Mouse (Mus musculus) embryonic facial prominence, embryonic 12.5 days (tissue): ENCODE results near the gene Aff2. TPM values are rescaled to one million over a fixed set of nuclear protein-coding genes. Genes with fewer than 3 reads are reported as not detected.

Experiments used
- ATAC-seq: fragments of 200-750 bp; cut with Nextera tagmentation; 2 replicates; pipeline ENCODE4 v1.8.0; 2017; ENCODE audit not compliant: insufficient number of reproducible peaks, insufficient read depth, low FRiP score, low TSS enrichment
- H3K27ac ChIP-seq: fragments of 300-500 bp; sonication (generic); 2 replicates; pipeline ENCODE4 v1.5.1; 2016; ENCODE audit warnings: mild to moderate bottlenecking
- H3K27me3 ChIP-seq: fragments of 300-500 bp; sonication (generic); 2 replicates; pipeline ENCODE4 v1.6.1; 2016; ENCODE audit warnings: mild to moderate bottlenecking, moderate library complexity
- H3K36me3 ChIP-seq: fragments of 300-500 bp; sonication (generic); 2 replicates; pipeline ENCODE4 v1.6.1; 2016; ENCODE audit warnings: mild to moderate bottlenecking
- H3K4me1 ChIP-seq: fragments of 300-500 bp; sonication (generic); 2 replicates; pipeline ENCODE4 v1.6.1; 2016
- H3K4me2 ChIP-seq: fragments of 300-500 bp; sonication (generic); replicated peaks from 2 replicates; pipeline ENCODE4 v1.6.1; 2016; ENCODE audit warnings: mild to moderate bottlenecking, moderate library complexity
- H3K4me3 ChIP-seq: fragments of 300-500 bp; sonication (generic); 2 replicates; pipeline ENCODE4 v1.5.1; 2016; ENCODE audit warnings: mild to moderate bottlenecking
- H3K9ac ChIP-seq: fragments of 300-500 bp; sonication (generic); 2 replicates; pipeline ENCODE4 v1.6.1; 2016; ENCODE audit warnings: mild to moderate bottlenecking, moderate library complexity
- H3K9me3 ChIP-seq: fragments of 300-500 bp; sonication (generic); 2 replicates; pipeline ENCODE4 v1.6.1; 2016; ENCODE audit warnings: mild to moderate bottlenecking, moderate library complexity
- WGBS: fragments of 180-500 bp; shearing (Covaris S2); methylation state at CpG from one replicate; pipeline ENCODE4 v1.1.7; 2016; 5-methylcytosine and 5-hydroxymethylcytosine counted together
- polyA plus RNA-seq: library from polyadenylated mRNA; unstranded; fragments of >200 nt; fragmentation: Nextera tagmentation; extraction: Ambion mirVana; gene quantifications from 2 replicates; pipeline ENCODE4 v1.2.1, GENCODE M21; 2016

The Aff2 gene
- polyA plus RNA-seq, 1 experiment from 2014 or later, result 12.5 TPM

DNA sequence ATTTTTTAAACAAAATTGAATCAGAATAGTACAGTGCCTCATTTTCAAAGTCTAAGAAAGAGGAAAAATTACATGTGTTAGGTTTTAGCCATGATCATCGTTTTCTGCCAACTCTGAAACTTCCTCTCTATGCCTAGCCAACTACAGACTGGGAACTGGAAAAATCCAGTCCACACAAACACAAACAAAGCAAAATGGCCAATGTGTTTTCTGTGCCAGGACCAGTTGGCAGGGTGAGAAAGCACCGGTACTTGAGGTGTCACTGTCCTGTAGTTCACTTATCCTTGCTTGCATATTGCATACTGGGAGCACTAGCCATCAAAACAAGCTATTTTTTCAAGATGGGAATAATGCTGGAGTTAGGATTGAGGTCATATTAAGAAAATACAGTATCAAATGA, 100.8 kb downstream of the Aff2 start:
- 82% methylated on average over 2 of the region's 2 CpGs for WGBS
- no peaks in the 10 kb centered on the region for H3K27me3 ChIP-seq
- H3K36me3 ChIP-seq, result no peaks in the 10 kb centered on the region
- H3K27ac ChIP-seq, result no peak overlapping the region
- no peaks in the 10 kb centered on the region for H3K9me3 ChIP-seq
- H3K9ac ChIP-seq, result no peak overlapping the region
- no peak for ATAC-seq
- H3K4me1 ChIP-seq, result no peaks in the 10 kb centered on the region
- H3K4me2 ChIP-seq, result no peak overlapping the region
- H3K4me3 ChIP-seq, result no peak overlapping the region

DNA sequence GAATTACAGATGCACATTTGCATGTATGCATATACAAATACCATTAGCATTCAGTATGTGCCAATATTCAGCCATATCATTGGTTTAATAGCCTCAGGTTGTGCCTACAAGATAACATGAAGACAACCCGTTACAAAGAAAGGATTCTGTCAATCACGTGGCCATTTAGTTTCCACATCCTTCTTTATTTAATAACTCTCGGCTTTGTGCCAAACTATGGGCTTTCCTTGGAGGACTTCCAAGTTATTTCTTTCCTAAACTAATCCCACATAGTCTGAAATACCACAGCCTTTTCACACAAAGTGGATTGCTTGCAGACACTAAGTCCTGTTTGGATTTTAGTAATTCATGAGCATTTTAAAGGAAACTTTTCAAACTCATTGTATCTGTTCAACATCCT, 142.0 kb downstream of the Aff2 start:
- H3K9me3 ChIP-seq, result no peaks in the 10 kb centered on the region
- no peak overlapping the region for H3K27ac ChIP-seq
- H3K36me3 ChIP-seq, result no peaks in the 10 kb centered on the region
- ATAC-seq, result no peak
- H3K4me3 ChIP-seq, result no peak overlapping the region
- H3K4me2 ChIP-seq, result no peak overlapping the region
- no peak overlapping the region for H3K9ac ChIP-seq
- no peaks in the 10 kb centered on the region for H3K4me1 ChIP-seq
- no peaks in the 10 kb centered on the region for H3K27me3 ChIP-seq
- WGBS, result 53% methylated on average over 3 of the region's 3 CpGs

DNA sequence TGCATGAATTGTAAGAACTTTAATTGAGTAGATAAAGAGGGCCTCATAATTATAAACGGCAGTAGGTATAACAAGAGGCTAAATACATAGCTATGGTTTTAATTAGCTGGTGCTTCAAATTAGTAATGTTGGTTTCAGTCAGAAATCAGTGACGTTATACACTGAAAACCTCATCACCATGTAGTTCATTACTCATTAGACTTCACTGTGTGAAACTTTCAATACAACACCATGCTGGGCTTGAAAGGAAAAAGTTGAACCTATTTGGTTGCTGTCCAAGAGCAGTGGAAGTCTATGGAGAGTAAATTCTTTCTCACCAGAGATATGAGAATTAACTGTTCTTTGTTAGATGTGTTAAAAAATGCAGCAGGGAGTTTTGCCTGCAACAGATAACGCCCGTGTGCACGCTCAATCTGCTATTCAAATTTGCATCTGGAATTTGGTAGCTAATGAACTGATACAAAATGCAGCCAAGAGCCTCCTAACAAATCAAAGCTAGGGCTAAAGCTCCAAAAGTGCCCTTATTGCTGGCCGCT, 158.0 kb downstream of the Aff2 start:
- Histone ChIP-seq H3K4me3 (no peak overlapping the region), H3K9ac (no peak overlapping the region), H3K4me2 (no peak overlapping the region), H3K36me3 (no peaks in the 10 kb centered on the region), H3K9me3 (no peaks in the 10 kb centered on the region), H3K27ac (no peak overlapping the region), H3K27me3 (no peaks in the 10 kb centered on the region), H3K4me1 (no peaks in the 10 kb centered on the region)
- ATAC-seq, result no peak
- 59% methylated on average over 6 of the region's 6 CpGs for WGBS

DNA sequence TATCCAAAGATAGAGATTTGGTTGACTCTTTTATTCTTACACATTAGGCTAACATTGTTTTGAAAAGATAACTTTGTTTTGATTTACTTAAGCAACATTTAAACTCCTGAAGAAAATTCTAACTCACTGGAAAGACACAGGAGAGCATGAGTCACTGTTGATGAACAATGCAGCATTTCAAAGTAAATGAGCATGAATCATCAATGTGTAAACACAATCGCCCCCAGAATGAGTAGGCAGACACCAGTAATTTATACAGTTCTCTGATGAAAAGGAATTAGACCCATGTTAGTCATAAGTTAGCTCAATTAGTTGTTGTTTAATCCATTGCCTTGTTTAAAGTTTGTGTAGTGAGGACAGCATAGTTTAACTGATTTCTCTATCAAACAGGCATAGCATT, 180.7 kb downstream of the Aff2 start:
- 73% methylated on average over 1 of the region's 1 CpGs for WGBS
- no peak overlapping the region for H3K9ac ChIP-seq
- no peak overlapping the region for H3K4me3 ChIP-seq
- no peaks in the 10 kb centered on the region for H3K27me3 ChIP-seq
- H3K9me3 ChIP-seq, result no peaks in the 10 kb centered on the region
- no peak for ATAC-seq
- no peak overlapping the region for H3K4me2 ChIP-seq
- no peaks in the 10 kb centered on the region for H3K4me1 ChIP-seq
- H3K27ac ChIP-seq, result no peak overlapping the region
- H3K36me3 ChIP-seq, result no peaks in the 10 kb centered on the region

DNA sequence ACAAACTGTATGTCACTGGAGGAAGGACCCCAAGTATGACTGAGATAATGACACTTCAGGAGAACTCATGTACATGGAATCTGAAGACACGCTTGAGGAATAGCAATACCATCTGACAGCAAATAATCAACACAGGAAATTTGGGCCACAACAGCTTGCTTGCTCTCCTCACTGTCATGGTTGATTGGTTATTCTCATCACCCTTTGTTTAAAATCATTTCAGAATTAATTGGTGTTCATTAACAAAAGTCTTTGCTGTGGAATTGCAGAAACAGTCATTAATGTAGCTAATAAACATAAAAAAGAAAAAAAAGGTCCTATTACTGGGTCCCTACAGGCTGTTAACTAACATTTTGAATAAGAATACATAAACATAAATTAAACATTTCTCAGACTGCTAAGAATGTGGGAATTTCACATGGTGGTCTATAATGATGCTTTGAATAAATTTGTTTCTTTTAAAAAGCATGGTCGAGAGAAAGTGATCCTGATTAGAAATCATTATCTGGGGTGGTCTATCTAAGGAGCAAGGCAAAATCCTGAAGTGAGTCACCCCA, 219.9 kb downstream of the Aff2 start:
- no peaks in the 10 kb centered on the region for H3K36me3 ChIP-seq
- H3K4me3 ChIP-seq, result no peak overlapping the region
- H3K27ac ChIP-seq, result no peak overlapping the region
- H3K4me1 ChIP-seq, result no peaks in the 10 kb centered on the region
- no peak overlapping the region for H3K9ac ChIP-seq
- ATAC-seq, result no peak
- no peaks in the 10 kb centered on the region for H3K9me3 ChIP-seq
- no peak overlapping the region for H3K4me2 ChIP-seq
- H3K27me3 ChIP-seq, result no peaks in the 10 kb centered on the region
- WGBS, result 88% methylated on average over 2 of the region's 2 CpGs

DNA sequence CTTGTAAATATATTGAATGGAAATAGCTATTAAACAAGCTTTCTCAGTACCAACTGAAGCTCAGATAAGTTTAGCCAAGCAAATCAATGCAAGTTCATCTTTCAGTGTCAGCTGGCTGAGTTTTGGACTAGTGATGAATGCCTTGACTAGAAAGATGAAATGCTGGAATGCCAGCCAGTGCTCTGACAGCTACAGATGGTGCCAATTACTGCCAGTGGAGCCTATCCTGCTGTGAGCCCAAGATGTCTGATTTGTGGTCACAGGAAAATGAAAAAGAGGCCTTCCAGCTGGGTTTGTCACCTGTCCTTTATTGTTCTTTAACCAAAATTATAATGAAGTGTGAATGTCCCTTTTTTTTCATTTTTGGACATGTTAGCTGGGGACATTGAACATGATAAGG, 248.7 kb downstream of the Aff2 start:
- no peak overlapping the region for H3K4me3 ChIP-seq
- H3K4me2 ChIP-seq, result no peak overlapping the region
- H3K27ac ChIP-seq, result no peak overlapping the region
- H3K27me3 ChIP-seq, result no peaks in the 10 kb centered on the region
- no peaks in the 10 kb centered on the region for H3K36me3 ChIP-seq
- no peaks in the 10 kb centered on the region for H3K9me3 ChIP-seq
- no peaks in the 10 kb centered on the region for H3K4me1 ChIP-seq
- ATAC-seq, result no peak
- no peak overlapping the region for H3K9ac ChIP-seq

DNA sequence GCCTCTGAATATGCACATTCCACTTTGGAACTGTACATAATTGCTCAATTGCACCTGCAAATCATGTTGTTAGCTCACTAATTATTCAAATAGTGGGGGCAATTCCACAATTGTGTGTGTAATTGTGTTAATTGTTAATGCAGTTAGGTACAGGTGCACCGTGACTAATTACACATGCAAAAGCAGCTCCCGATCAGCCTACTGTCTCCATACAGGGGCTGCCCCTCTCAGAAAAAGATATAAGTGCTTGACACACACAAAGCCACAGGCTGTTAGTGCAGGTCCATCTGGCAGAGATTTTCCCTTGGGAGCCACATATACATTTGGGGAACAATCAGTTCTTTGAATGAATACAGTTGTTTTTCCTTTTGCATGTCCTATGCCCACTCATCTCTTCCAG, 302.9 kb downstream of the Aff2 start:
- Histone ChIP-seq H3K27ac (no peak overlapping the region), H3K9ac (no peak overlapping the region), H3K4me3 (no peak overlapping the region), H3K4me2 (no peak overlapping the region), H3K9me3 (no peaks in the 10 kb centered on the region), H3K27me3 (no peaks in the 10 kb centered on the region), H3K4me1 (no peaks in the 10 kb centered on the region), H3K36me3 (no peaks in the 10 kb centered on the region)
- ATAC-seq, result no peak
- WGBS, result 76% methylated on average over 2 of the region's 2 CpGs

DNA sequence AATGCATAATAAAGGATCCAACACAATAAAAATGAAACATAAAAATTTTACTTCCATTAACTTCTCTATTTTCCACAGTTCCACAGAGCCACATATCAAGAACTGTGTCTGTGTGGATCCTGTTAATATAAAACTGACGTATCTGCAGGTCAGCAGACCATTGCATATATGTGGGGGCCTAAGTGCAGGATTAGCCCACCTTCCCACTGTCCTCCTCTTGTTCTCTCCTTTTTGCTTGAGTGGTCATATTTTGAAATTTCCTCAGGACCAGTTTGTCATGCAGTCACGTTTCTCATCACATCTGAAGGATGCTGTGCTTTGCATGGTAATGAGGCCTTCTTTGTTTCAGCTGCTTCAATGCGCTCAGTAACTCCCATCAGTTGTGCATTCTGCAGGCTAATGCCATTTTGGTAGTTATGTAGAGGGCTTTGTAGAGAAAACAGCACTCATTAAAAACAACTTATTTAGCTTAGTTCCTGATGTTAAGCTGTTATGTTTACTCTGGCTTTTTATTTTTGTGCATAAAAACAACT, 306.1 kb downstream of the Aff2 start:
- no peaks in the 10 kb centered on the region for H3K27me3 ChIP-seq
- no peaks in the 10 kb centered on the region for H3K36me3 ChIP-seq
- H3K9me3 ChIP-seq, result no peaks in the 10 kb centered on the region
- ATAC-seq, result no peak
- H3K4me3 ChIP-seq, result no peak overlapping the region
- no peaks in the 10 kb centered on the region for H3K4me1 ChIP-seq
- no peak overlapping the region for H3K4me2 ChIP-seq
- WGBS, result 65% methylated on average over 3 of the region's 3 CpGs
- no peak overlapping the region for H3K9ac ChIP-seq
- H3K27ac ChIP-seq, result no peak overlapping the region

DNA sequence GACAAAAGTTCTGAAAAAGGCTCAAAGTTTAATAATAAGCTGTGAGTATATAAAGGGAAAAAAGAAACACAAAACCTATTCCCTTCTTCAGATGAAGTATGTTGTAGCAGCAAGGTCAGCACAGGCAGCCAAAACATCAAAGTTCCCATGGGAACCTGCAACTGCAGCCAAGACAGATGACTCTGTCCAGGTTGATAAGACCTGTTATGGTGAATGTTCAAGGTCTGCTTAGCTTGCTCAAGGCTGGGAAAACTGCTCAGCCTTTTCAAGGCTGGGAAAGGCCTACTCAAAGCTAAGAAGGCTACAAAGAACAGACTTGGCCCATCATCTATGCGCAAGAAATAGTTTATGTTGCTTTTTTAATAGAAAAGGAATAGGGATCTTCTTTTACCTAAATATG, 315.6 kb downstream of the Aff2 start:
- H3K27ac ChIP-seq, result no peak overlapping the region
- H3K4me3 ChIP-seq, result no peak overlapping the region
- H3K36me3 ChIP-seq, result no peaks in the 10 kb centered on the region
- no peak for ATAC-seq
- H3K4me2 ChIP-seq, result no peak overlapping the region
- H3K9ac ChIP-seq, result no peak overlapping the region
- H3K4me1 ChIP-seq, result no peaks in the 10 kb centered on the region
- no peaks in the 10 kb centered on the region for H3K9me3 ChIP-seq
- 89% methylated on average over 1 of the region's 1 CpGs for WGBS
- no peaks in the 10 kb centered on the region for H3K27me3 ChIP-seq

DNA sequence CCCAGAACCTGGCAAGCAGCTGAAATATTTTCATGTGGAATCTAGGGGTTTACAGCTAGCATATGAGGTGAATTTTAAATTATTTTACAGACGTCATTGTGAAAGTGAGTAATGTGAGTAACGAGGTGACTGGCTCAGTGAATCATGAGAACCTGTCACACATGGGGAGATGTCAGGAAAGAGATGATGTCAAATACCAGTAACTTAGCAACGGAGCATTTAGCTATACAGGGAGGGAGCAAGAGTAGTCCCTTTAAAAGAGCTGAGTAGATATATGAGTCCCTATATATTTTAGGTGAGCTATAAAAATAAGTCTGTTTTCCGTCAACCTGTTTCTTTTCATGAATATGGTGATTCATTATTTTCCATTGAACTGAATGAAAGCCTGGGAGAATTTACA, 338.7 kb downstream of the Aff2 start:
- no peaks in the 10 kb centered on the region for H3K27me3 ChIP-seq
- no peak overlapping the region for H3K4me2 ChIP-seq
- WGBS, result 67% methylated on average over 4 of the region's 4 CpGs
- no peak for ATAC-seq
- H3K9ac ChIP-seq, result no peak overlapping the region
- no peaks in the 10 kb centered on the region for H3K36me3 ChIP-seq
- no peaks in the 10 kb centered on the region for H3K4me1 ChIP-seq
- no peak overlapping the region for H3K4me3 ChIP-seq
- no peaks in the 10 kb centered on the region for H3K9me3 ChIP-seq
- no peak overlapping the region for H3K27ac ChIP-seq

DNA sequence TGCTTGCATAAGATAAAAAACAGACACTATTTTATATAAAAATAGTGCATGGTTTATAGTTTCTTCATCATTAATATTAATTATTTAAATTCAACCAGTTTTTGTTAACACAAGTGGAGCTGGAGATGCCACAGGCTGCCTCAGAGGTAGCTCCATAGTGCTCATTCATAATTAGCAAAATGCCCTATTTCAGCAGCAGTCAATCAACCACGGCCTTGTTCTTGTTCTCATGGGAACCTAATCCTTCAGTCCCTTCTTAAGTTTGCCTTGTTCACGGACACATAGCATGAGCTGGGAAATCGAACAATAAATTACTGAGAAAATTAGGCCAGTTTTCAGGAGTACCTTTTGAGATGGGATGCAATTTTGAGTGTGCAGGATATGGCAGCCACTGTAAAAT, 378.9 kb downstream of the Aff2 start:
- H3K4me2 ChIP-seq, result no peak overlapping the region
- ATAC-seq, result no peak
- H3K4me3 ChIP-seq, result no peak overlapping the region
- no peaks in the 10 kb centered on the region for H3K27me3 ChIP-seq
- H3K9me3 ChIP-seq, result no peaks in the 10 kb centered on the region
- H3K36me3 ChIP-seq, result no peaks in the 10 kb centered on the region
- 46% methylated on average over 3 of the region's 3 CpGs for WGBS
- H3K9ac ChIP-seq, result no peak overlapping the region
- H3K27ac ChIP-seq, result no peak overlapping the region
- no peaks in the 10 kb centered on the region for H3K4me1 ChIP-seq

DNA sequence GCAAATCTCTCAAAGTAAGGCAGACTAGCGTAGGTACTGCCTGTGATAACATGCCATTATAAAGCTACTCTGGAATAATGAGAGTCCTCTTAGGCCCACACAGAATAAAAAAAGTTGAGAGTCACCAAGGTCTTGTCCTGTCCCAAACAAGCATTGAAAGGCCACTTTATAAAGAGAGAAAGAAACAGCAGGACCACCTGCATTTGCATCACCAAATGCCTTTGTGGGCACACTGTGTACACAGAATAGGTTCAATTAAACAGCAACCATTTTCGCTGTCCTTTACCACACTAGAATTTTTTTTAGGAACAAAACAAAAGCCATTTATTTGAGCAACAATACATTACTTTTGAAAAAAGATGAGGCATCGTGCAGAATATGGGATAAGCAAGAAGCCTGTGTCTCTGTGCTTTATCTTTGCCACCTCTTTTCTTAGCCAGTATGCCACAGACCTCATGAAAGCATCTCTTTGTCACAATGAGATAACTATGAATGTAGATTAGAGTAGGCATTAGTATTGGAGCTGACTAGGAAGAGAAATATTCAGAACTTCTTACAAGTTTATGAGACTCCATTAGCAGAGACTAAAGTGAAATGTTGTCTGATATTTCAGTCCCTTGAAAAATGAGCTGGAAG, 385.0 kb downstream of the Aff2 start:
- no peak overlapping the region for H3K4me2 ChIP-seq
- WGBS, result 47% methylated on average over 3 of the region's 3 CpGs
- H3K4me3 ChIP-seq, result no peak overlapping the region
- ATAC-seq, result no peak
- no peak overlapping the region for H3K27ac ChIP-seq
- no peaks in the 10 kb centered on the region for H3K36me3 ChIP-seq
- no peak overlapping the region for H3K9ac ChIP-seq
- H3K4me1 ChIP-seq, result no peaks in the 10 kb centered on the region
- H3K27me3 ChIP-seq, result no peaks in the 10 kb centered on the region
- no peaks in the 10 kb centered on the region for H3K9me3 ChIP-seq
